Mouse (Mus musculus) G1E (cell line): ENCODE results near the gene Pccb.

ENCODE experiments used
- CTCF ChIP-seq: IDR thresholded peaks from 2 replicates; pipeline ENCODE4 v1.5.1; 2012; ENCODE audit warnings: low read depth, low read length, inconsistent platforms, mixed read lengths
- POLR2AphosphoS5 ChIP-seq: IDR thresholded peaks from 2 replicates; pipeline ENCODE4 v1.6.1; 2012; ENCODE audit warnings: low read depth, low read length, inconsistent platforms; ENCODE audit not compliant: insufficient replicate concordance

DNA sequence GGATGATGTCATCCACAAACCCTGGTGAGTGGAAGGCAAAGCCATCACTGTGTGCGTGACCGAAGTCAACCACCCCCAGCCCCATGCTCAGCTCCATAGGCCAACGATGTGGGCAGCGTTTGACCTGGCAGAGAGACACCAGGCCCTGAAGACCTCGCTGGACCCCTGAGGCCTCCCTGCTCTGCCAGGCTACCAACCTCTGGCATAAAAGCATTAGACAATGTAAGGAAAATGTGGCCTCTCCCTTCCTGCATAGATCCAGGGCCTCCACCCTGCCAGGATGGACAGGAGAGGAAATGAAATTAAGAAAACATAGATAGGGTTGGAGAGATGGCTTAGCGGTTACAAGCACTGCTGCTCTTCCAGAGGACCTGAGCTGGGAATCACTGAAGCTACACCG is 51.9 kb downstream of the Pccb start:
- TF ChIP-seq CTCF = no peak
- TF ChIP-seq POLR2AphosphoS5 = no peak
